Mouse (Mus musculus) frontal cortex, adult 2 months (tissue): ENCODE results near the gene Klhdc10. TPM values are rescaled to one million over a fixed set of nuclear protein-coding genes. Genes with fewer than 3 reads are reported as not detected.
A peak's percentile ranks its signal among the peaks of the same experiment; 100 is the strongest.

ENCODE experiments used
- DNase-seq, 2 experiments: peaks; one replicate each; pipeline ENCODE4 v3.0.0; 2022; ENCODE audit warnings: low spot score in 1 of 2; ENCODE audit errors: extremely low spot score in 1 of 2
- polyA plus RNA-seq: library from polyadenylated mRNA; depleted of rRNA; stranded (reverse); fragments of >200 nt; gene quantifications from 2 replicates; pipeline ENCODE4 v1.2.3, GENCODE M21; 2012

Gene Klhdc10
- polyA plus RNA-seq, 1 experiment = 62.7 TPM

DNA sequence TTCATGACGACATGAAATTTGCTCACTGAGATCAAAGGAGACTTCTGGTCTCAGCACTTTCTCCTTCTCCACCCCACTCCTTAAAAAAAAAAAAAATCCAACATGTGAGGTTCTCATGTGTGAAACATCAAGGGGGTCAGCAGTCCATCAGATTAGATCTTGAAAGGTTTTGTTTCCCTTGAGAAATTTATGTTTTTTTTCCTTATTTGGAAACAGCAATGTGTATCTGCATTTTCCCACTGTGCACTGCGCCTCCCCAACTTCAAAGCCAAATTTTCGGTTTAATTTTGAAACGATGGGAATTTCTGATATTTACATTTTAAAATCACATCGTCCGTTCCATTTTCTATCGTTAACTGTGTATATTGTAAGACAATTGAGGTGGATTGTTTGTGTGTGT is 952 bp upstream of the Klhdc10 start:
- peak in 1 of 2 experiments; percentile 17 for DNase-seq

DNA sequence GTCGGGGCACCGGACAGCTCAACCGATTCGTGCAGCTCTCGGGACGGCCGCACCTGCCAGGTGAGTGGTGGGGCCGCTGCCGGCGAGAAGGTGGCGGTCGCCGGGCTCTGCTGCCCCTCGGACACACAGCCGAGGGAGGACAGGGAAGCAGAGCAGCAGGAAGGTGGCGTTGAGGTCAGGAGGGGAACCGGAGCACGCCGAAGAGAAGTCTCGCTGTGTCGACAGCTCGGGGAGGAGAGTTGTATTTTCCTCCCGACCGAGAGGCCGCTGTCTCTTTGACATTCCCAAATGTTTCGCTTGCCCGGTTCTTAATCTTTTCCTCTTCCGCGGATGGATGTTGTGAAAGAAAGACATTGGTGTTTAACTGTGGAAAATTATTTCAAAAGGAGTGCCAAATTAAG is 423 bp downstream of the Klhdc10 start:
- DNase-seq = peak in 1 of 2 experiments; percentile 23

DNA sequence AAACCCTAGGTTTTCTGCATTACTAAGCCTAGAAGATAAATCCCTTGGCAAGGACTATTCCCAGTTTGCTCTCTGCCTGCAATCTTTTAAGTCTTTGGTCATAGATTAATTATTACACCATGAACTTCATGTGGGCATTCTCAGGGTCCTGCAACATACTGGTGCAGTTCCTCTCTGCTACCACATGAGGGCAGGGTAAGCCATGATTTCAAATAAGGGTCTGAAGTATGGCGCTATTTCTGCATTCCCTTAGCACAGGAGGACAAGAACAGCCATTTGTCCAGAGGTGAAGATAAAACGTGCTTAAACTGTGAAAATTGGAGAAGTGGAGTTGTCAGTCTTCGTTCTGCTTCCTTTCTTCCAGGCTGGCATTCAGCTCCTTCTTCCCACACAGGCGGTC is 1.8 kb downstream of the Klhdc10 start:
- DNase-seq = peak; percentile 59 to 88

DNA sequence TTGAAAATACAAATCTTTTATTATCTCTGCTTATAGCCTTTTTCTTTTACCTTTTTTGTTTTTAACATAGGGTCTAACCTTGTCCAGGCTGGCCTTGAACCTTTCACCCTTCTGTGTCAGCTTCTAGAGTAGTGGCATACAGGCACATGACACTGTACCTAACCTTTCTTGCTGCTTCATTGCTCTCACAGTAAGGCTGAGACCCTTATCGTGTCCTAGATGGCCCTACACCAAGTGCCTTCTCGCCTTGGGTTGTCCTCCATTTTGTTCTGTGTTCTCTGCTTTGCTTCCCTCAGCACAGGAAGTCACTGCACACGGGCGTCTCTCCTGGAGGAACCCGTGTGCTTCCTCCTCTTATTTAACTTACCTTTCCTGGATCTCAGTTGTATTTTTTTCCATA is 3.0 kb downstream of the Klhdc10 start:
- no peak for DNase-seq

DNA sequence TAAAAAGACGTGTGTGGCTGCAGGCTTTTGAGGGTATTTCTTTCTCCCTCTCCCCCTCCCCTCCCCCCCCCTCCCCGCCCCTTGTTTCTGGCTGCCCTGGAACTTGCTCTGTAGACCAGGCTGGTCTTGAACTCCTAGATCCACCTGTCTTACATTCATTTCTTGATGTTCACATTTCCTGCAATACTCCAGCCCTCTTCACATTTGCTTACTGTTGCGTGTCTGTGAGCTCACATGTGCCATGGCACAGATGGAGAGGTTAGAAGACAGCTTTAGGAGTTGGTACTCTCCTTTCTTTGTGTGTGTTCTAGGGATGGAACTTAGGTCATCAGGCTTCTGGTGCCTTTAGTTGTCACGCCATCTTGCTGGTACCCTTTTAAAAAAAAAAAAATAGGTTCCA is 6.6 kb downstream of the Klhdc10 start:
- no peak for DNase-seq

DNA sequence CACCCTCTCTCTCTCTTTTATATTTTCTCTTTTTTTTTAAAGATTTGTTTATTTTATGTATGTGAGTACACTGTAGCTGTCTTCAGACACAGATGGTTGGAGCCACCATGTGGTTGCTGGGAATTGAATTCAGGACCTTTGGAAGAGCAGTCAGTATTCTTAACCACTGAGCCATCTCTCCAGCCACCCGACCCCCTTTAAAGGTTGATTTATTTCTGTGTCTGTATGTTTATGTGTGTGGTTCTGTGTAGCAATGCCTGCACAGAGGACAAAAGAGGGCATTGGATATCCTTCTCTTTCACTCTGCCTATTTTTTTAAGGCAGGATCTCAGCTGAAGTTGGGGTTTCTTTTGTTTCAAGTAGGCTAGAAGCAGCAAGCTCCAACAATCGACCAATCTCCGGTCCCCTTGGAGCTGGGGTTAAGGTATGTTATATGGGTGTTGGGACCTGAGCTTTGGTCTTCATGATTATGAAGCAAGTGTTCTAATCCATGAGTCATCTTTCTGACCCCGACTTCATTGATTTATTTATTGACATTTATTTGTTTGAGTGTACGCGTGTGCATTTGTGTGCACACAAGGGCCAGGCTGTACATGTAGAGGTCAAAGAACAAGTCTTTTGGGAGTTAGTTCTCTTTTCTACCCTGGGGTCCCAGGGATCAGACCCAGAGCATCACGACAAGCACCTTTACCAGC is 7.9 kb downstream of the Klhdc10 start:
- no peak for DNase-seq

DNA sequence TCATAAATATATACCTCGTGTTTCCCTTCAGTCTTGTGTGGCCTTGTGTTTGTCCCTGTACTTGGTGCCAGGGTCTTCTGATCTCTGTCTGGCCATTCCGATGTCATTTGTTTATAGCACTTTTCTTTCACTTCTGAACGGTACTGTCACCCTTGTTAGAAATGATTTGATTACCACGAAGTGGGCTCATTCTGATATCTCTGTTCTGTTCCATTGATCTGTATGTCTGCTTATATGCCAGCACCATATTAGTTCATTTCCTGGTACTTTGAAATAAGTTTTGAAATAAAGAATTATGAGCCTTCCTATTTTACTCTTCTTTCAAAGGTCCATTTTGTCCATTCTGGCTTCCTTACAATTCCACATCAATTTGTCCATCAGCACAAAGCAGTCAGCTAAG is 9.6 kb downstream of the Klhdc10 start:
- DNase-seq = no peak

DNA sequence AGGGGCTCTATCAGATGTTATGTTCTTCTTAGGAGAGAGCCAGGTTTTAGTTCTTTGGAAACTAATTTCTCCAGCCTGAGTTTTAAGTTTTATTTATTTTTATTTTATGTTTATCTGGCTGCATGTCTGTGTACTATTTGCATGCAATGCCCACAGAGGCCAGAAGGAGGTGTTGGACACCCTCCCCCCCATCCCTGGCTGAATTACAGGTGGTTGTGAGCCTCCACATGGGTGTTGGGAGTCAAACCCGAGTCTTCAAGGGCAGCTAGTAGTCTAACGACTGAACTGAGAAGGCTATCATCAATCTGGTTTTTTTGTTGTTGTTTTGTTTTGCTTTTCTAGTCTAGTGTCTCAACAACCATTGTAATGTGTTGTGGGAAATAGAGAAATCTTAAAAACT is 14.5 kb downstream of the Klhdc10 start:
- DNase-seq = no peak

DNA sequence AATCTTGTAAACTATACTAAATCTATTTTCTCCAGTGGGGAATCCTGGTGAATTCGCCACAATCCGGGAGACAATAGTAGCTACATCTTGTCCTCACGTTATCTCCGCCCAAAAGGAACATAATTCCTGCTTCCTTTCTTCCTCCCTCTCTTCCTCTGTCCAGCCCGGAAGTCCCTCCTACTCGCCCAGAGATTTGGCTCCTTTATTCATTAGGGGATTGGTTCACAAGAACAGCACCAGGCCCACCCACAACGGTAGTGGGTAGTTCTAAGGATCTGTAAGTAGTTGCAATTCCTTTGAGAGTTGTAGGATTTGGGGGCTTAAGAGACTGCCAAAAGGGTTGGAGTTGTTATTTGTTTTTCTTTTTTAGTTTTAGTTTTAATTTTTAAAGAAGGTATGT is 15.1 kb downstream of the Klhdc10 start:
- no peak for DNase-seq

DNA sequence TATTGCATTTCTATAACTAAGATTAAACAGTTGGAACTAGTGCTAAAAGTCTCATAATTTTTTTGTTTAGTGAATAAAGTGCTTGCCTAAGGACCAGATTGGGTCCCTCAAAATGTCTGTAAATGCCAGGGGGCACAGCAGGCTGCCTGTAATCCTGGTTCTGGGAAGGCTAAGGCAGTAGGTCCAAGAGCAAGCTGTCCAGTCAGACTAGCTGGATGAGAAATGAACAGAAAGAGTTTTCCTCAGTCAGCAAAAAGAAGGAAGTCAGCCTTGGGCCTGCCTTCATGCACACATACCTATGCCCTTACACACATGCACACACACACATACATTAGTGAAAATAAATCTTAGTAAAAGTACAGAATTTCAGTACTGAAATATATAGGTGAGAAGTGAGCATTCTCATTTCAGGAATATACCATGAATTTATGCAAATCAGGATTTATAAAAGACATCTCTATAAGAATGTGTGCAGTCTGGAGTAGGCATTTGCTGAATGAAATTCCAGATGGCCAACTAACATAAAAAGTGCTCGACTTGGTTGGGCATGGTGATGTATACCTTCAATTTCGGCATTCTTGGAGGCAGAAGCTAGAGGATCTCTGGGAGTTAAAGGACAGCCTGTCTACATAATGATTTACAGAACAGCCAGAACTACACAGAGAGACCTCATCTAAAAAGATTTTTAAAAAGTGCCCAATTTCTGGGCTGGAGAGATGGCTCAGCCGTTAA is 31.0 kb downstream of the Klhdc10 start:
- peak in 1 of 2 experiments; percentile 36 for DNase-seq

DNA sequence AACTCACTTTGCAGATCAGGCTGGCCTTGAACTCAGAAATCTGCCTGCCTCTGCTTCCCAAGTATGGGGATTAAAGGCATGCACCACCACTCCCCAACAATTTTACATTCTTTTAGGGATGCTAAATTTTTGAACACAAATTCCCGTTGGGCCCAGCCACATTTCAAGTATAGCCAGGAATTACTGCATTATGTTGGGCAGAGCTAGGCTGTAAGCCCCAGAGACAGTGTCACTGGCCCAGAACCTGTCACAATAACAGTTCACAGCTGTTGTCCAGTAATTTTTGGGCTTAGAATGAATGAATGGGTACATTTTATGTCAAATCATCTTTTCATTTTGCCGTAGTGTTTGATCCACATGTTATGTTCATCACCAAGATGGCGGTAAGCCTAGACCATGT is 34.8 kb downstream of the Klhdc10 start:
- no peak for DNase-seq

DNA sequence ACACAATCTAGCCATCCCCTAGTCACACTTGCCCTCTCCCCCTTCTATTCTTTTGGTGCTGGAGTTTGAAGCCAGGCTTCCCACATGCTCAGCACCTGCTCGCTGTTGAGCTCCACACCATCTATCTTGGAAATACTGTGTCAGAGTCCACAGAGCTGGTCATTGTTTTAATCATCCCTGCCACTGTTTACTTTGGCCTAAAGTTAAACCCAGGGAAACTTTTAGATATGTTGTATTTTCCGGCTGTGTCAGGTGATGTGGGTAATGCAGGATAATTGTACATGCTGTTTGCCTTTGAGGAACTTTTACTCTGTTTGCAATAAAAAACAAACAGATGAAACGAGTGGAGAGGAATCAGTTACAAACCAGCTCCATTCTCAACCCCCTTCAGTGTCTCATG is 35.4 kb downstream of the Klhdc10 start:
- DNase-seq = no peak

DNA sequence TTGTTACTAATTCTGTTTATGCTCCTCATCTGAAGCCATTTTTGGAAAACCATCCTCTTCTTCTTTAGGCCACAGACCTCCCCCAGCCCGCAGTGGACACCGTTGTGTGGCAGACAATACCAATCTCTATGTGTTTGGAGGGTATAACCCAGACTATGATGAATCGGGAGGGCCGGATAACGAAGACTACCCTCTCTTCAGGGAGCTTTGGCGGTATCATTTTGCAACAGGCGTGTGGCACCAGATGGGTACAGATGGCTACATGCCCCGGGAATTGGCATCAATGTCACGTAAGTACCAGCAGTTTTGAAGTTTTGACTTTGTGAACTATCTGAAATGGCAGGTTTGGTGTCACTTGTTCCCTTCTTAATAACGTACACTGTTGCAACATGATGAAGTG is 37.9 kb downstream of the Klhdc10 start:
- no peak for DNase-seq

DNA sequence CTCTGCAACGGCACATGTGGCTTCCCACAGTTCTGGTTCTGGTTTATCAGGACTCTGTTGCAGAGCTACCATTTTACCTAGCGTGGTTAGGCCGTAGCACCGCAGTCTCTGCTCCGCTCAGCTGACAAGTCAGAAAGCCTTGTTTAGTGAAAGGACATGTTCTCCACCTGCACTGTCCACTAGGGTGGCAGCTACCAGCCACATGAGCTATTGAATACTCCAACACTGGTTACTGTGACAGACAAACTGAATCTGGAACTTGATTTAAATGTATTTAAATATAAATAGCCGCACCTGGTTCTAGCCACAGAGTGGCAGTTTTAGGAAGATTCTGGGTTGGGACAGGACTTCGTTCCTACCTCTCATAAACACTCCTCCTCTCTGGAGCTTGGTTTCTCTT is 55.3 kb downstream of the Klhdc10 start:
- no peak for DNase-seq

DNA sequence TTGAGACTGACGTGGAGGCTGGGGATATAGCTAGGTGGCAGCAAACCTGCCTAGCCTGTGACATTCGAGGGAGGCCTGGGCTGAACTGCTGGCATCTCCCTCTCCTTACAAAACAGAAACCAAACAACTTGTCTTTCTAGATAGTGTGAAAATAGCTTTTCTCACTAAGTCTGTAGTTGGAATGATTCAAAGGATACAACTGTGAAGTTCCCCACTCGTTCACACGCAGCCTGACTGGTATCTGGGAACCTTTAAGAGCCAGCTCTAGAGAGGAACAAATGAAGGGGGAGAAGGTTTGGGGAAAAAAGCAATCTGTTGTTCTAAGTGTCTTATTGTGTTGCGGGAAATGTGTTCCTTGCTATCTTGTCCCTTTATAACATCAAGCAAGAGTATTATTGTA is 57.0 kb downstream of the Klhdc10 start:
- no peak for DNase-seq

DNA sequence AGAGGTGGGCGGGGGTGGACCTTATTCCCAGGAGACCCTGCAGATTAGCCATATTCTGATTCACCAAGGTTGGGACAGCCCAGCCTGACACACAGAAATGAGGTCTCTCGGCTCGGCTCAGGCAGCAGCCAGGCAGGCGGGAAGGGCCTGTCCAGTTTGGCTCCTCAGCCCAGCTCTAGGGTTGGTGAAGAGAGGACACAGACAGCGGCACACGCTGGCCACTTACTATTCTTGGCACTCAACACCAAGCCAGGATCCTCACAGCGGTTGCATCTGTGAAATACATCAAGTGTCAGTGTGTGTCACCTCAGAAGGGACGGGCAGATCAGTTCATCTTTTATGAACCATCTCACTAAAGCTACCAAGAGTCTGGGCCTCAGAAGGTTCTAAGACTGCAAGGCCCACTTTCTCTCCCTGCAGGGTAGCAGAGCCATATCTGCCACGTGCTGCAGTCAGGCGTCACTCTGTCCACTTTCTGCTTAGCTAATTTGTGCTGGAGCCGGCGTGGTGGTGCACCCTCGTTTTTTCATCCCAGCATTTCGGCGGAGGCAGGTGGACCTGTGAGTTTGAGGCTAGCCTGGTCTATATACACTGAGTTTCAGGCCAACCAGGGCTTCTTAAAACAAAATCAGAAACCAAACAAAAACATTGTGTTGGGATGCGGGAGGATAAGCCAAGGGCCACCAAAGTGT is 57.5 kb downstream of the Klhdc10 start:
- no peak for DNase-seq

DNA sequence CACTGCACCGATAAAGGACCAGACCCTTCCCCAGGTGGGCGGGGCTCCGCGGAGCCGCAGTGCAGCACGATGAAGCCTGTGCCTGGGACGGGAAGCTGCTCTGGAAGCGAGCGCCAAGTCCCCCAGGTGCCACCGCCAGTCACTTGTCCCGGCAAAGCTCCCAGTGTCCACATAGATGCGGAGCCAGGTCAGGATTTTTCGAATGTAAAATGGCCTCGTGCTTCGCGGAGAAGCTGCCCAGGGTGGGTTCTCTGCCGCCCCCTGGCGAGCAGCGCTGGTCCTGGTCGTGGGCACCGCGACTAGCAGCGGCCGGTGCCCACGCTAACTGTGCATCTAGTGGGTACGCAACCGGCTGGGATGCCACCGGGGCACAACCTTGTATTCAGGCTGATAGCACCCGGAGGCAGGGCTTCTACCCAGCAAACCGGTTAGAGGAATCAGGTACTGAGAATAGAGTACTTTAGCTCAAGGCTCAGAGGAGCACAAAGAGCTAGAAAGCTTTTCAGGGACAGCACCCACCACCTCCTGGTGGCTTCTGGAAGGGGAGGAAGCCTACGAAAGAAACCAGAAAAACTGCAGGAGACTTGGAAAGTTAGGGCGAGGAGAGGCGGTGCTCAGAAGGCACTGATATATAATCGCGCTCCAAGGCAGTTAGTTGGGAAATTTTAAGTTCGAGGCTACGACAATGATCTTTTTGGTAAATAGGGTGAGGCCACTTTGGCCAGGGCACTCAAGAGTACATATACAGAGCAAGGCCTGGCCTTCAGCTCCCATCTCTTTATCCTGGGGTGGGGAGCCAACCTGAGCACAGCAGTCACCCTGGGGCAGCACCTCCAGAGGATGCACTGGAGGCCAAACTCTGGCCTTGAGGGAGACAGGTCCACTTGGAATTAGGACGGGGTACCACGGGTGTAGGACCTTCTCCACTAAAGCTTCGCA is 58.4 kb downstream of the Klhdc10 start:
- peak in 1 of 2 experiments; percentile 82 for DNase-seq

DNA sequence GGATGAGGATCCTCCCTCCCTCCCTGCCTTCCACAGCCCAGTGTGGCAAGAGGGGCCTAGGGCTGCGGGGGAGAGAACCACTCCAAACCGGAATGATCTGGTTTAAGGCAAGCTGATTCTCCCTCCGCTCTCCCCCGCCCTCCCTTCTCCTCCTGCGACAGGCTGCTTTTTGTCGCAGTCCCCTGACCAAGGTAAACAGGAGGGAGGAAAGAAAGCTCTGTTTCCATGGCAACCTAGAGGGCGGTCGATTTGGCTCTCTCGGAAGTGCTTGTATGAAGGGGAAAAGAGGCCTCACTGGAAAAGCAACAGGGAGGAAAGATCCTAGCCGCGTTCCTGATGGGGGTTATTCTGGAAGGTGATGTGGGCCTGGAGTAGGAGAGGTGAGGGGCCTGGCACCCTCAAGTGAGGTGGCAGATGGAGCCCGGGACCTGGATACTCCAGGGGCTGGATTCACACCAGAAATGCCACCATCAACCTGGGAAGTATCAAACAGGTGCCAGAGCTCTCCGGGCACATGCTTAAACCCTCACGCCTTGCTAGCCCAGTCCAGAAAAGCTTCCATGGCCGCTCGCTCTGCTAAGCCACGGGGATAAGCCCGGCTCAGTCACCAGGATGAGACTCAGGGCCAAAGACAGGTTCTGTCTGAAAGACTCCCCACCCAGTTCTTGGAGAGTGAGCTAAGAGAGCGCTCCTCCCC is 59.2 kb downstream of the Klhdc10 start:
- peak; percentile 89 to 90 for DNase-seq

DNA sequence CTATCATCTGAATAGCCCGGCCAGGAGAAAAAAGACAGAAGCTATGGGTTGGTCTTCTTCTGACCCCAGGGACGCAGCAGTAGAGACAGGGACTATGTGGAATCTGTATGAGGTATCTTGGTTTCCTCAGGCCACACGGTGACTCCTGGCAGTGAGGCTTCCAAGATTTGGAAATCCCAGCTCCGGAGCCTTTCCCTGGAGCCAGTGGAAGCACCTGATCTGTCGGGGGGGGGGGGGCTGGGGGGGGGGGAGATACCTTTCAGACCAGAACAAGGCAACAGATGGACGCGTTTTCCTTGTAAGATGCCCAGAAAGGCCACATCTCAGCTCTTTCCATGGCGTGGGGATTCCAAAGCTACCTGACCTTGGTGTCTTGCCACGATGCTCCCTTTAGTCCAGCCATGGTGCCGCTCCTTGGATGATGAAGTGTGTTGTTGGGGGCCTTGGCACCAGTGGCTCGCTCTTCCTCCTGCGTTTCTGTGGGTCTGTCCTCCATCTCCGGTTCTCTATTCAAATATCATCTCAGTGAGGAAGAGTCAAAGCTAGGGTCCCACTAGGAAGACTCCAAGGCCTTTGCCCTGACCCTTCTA is 60.2 kb downstream of the Klhdc10 start:
- no peak for DNase-seq

DNA sequence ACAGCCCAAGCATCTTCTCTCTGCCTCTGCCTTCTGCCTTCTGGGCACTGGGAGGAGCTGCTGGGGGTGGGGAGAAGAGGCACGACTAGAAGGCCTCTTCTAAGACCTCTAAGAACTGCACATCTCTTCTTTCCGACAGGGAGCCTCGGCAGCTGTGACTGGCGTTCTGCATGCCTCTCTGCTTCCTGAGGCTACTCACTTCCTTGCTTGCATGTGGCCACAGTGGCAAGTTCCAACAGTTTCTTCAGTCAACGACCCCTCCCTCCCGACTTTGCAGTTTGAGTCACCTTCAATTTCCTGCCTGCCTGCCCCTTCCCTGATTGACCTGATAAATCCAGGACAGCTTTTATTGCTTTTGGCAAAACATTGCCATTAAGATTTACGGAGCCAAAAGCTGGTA is 61.2 kb downstream of the Klhdc10 start:
- no peak for DNase-seq
